Mouse (Mus musculus) forebrain, embryonic 11.5 days (tissue): ENCODE results near the gene Prkcd. TPM values are rescaled to one million over a fixed set of nuclear protein-coding genes. Genes with fewer than 3 reads are reported as not detected.

ENCODE experiments used
- ATAC-seq: fragments of 200-750 bp; cut with Nextera tagmentation; replicated peaks from 2 replicates; pipeline ENCODE4 v1.8.0; 2017; ENCODE audit warnings: moderate TSS enrichment; ENCODE audit not compliant: low FRiP score
- DNase-seq: peaks from one replicate; pipeline ENCODE4 v3.0.0-alpha.2; 2017; ENCODE audit warnings: low spot score
- H3K27ac ChIP-seq: fragments of 300-500 bp; sonication (generic); 2 replicates; pipeline ENCODE4 v1.5.1; 2014; ENCODE audit warnings: low read depth, low read length
- H3K27me3 ChIP-seq: fragments of 300-500 bp; sonication (generic); 2 replicates; pipeline ENCODE4 v1.6.1; 2014; ENCODE audit warnings: mild to moderate bottlenecking, low read length, mixed read lengths; ENCODE audit not compliant: control insufficient read depth, insufficient read depth
- H3K36me3 ChIP-seq: fragments of 300-500 bp; sonication (generic); 2 replicates; pipeline ENCODE4 v1.6.1; 2014; ENCODE audit warnings: mild to moderate bottlenecking, low read length, moderate library complexity, mixed read lengths; ENCODE audit not compliant: control insufficient read depth, insufficient read depth
- H3K4me1 ChIP-seq: fragments of 300-500 bp; sonication (generic); replicated peaks from 2 replicates; pipeline ENCODE4 v1.6.1; 2014; ENCODE audit warnings: low read length, mixed read lengths; ENCODE audit not compliant: control insufficient read depth, insufficient read depth
- H3K4me2 ChIP-seq: fragments of 300-500 bp; sonication (generic); 2 replicates; pipeline ENCODE4 v1.6.1; 2014; ENCODE audit warnings: low read depth, mild to moderate bottlenecking, low read length, moderate library complexity, mixed read lengths; ENCODE audit not compliant: severe bottlenecking
- H3K4me3 ChIP-seq: fragments of 300-500 bp; sonication (generic); 2 replicates; pipeline ENCODE4 v1.5.1; 2014; ENCODE audit warnings: low read depth, low read length
- H3K9ac ChIP-seq: fragments of 300-500 bp; sonication (generic); 2 replicates; pipeline ENCODE4 v1.6.1; 2014; ENCODE audit warnings: low read length
- H3K9me3 ChIP-seq: fragments of 300-500 bp; sonication (generic); 2 replicates; pipeline ENCODE4 v1.6.1; 2016; ENCODE audit warnings: low read length, mixed read lengths; ENCODE audit not compliant: control insufficient read depth
- WGBS: fragments of 180-500 bp; shearing (Covaris S2); extraction: QIAGEN DNeasy Blood & Tissue Kit; methylation state at CpG from one replicate; pipeline ENCODE4 v1.1.7; 2014; 5-methylcytosine and 5-hydroxymethylcytosine counted together
- polyA plus RNA-seq: library from polyadenylated mRNA; unstranded; fragments of >200 nt; fragmentation: Nextera tagmentation; extraction: Ambion mirVana; gene quantifications from 2 replicates; pipeline ENCODE4 v1.2.1, GENCODE M21; 2014

The Prkcd gene
- polyA plus RNA-seq, 1 experiment from 2014 or later, result 26.2 TPM

DNA sequence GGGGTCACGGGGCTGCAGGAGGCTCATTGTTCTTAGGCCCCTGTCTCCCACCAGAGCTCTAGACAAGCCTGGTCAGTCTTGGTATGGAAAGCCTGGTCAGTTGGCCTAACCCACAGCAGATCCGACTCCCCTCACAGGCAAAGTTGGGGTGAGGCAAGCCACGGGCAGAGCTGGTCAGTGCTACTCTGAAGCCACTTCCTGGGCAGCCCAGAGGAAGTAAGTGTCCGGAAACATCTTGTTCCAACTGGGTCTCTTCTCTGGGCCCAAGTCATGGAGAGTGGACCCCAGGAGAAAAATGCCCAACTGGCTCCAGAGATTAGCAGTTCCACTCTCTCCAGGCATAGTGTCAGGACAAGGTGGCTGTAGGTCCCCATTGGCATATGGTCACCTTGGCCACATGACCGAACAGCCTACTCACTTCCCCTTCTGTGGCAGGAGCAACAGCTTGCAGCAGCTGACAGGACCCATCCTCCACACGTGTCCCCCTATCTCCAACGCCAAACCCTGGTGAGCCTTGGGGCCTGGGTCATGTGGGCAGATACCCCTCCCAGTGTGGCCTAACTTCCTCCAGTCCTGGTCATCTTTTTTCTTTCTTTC is 5.9 kb downstream of the Prkcd start:
- Histone ChIP-seq H3K4me3 (no peak overlapping the region), H3K27me3 (no peaks in the 10 kb centered on the region), H3K36me3 (no peaks in the 10 kb centered on the region), H3K4me1 (peaks cover 5% of the 10 kb centered on the region), H3K27ac (no peak overlapping the region), H3K9ac (no peak overlapping the region), H3K9me3 (no peaks in the 10 kb centered on the region), H3K4me2 (no peak overlapping the region)
- WGBS, result 85% methylated on average over 7 of the region's 7 CpGs
- ATAC-seq (no peak), DNase-seq (no peak)

DNA sequence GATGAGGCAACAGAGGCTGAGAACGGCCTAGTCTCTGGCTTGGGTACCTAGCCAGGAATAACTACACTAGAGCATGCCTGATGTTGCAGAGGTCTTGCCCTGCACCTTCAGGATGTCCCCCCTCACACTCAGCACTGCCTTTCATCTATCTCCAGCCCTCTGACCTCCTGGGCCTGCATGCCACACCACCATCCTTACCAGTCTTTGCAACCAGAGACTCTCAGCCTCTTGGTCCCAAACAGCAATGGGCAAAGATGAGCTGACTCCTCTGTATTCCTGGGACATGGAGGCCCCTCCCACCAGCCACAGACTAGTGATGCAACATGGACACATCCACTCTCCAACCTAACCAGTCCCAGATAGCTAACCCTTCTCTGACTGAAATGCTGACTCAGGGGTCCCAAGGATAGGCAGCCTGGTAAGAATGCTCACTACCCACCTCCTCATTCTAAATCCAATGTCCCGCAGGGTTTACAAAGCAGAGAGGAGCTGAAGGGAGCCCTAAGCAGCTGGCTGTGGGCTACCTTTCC is 7.2 kb downstream of the Prkcd start:
- Histone ChIP-seq H3K27me3 (no peaks in the 10 kb centered on the region), H3K9me3 (no peaks in the 10 kb centered on the region), H3K4me3 (no peak overlapping the region), H3K9ac (no peak overlapping the region), H3K27ac (no peak overlapping the region), H3K4me2 (no peak overlapping the region), H3K4me1 (no peaks in the 10 kb centered on the region), H3K36me3 (no peaks in the 10 kb centered on the region)
- DNase-seq, result no peak
- ATAC-seq, result no peak
- 90% methylated on average over 2 of the region's 2 CpGs for whole genome bisulfite sequencing

DNA sequence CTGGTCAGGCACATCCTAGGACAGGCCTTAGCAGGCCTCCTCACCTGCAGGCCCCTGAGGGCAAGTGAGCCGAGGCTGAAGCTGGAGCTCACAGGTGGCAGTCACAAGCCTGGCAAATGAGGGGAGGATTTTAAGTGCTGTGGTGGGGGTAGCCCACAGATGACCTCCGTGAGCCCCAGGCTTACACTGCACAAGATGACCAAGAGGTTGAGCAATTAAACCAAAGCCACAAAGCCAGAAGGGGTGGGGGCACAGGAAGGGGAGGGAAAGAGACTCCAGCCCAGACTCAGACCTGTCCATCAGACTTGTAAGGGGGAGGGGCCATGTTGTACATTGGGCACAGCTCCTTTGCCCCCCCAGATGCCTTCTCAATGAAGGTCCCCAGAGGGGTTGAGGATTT is 9.3 kb downstream of the Prkcd start:
- Histone ChIP-seq H3K4me2 (no peak overlapping the region), H3K27ac (no peak overlapping the region), H3K4me1 (no peaks in the 10 kb centered on the region), H3K36me3 (no peaks in the 10 kb centered on the region), H3K9me3 (no peaks in the 10 kb centered on the region), H3K9ac (no peak overlapping the region), H3K4me3 (no peak overlapping the region), H3K27me3 (no peaks in the 10 kb centered on the region)
- ATAC-seq, result no peak
- no peak for DNase-seq
- 82% methylated on average over 2 of the region's 2 CpGs for WGBS

DNA sequence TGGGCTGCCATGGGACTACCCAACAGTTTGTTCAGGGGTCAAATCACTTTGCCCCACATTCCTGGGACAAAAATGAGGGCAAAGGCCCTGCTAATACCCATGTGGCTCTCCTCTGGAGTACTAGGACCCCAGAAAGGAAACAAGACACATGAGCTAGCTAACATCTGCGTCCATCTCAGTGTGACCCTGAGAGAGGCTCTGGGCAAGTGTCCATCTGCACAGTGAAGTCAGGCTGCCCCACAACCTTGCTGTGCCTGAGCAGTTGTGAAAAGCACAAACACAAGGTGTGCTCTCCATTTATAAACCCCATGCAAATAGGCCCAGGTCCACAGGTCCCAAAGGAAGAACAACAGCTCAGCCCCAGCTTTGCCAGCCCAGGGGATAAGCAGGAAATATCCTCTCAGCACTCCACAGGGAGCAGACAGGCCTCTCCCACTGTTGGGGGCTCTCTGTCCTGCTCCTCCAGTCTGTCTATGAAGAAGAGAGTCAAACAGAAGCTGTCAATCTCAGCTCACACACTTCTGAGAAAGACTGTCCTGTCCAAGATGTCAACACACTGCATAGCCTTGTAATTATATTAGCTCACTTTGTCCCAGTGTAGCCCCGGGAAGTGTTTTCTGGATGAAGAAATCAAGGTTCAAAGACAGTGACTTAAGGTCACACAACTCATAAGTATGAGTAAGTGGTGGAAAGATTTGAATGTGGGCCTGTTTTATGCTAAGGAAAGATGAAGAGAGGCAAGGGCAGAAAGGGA is 12.9 kb downstream of the Prkcd start:
- no peak overlapping the region for H3K4me2 ChIP-seq
- no peak overlapping the region for H3K27ac ChIP-seq
- DNase-seq, result no peak
- no peaks in the 10 kb centered on the region for H3K27me3 ChIP-seq
- no peak overlapping the region for H3K4me3 ChIP-seq
- no peak overlapping the region for H3K9ac ChIP-seq
- H3K4me1 ChIP-seq, result no peaks in the 10 kb centered on the region
- H3K9me3 ChIP-seq, result no peaks in the 10 kb centered on the region
- no peak for ATAC-seq
- WGBS, result 81% methylated on average over 2 of the region's 2 CpGs
- H3K36me3 ChIP-seq, result no peaks in the 10 kb centered on the region

DNA sequence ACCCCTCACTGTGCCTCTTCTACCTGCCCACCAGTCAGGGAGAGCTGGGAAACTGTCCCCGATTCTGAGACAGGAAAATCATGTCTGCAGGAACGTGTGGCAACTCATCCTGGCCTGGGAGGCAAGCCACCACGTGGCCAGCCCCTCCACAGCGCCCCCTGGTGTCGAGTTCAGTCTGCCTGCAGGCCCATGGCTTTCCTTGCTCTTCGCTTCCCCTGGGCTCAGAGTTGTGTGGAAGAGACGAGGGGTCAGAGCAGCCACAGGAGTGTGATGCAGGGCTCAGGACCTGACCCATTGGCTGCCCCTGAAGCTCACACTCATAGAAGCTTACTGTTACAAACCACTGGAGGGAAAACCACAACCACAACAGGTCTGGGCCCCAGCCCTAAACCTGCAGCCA is 13.5 kb downstream of the Prkcd start:
- Histone ChIP-seq H3K4me3 (no peak overlapping the region), H3K4me1 (no peaks in the 10 kb centered on the region), H3K27ac (no peak overlapping the region), H3K9ac (no peak overlapping the region), H3K27me3 (no peaks in the 10 kb centered on the region), H3K36me3 (no peaks in the 10 kb centered on the region), H3K4me2 (no peak overlapping the region), H3K9me3 (no peaks in the 10 kb centered on the region)
- 16% methylated on average over 7 of the region's 7 CpGs for WGBS
- DNase-seq (peak; percentile 92), ATAC-seq (0 out of 2 replicates have a peak, but pooled peaks have one; percentile 7)

DNA sequence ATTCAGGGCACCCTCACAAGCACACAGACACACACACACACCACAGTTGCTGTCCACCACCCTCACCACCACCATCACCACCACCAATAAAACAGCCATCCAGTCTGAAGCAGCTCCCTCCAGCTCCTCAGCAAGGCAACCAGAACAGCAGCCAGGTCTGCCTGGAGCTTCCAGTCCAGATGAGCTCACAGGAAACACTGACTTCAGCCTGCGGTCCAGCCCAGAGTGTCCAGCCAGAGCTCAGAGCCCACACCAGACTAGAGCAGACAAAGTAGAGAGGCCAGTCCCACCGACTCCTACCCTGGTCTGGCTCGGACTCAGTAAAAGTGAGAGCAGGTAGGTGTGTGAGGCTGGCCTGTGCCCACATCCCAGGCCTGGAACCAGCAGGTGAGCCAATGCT is 15.1 kb downstream of the Prkcd start:
- no peaks in the 10 kb centered on the region for H3K27me3 ChIP-seq
- no peaks in the 10 kb centered on the region for H3K9me3 ChIP-seq
- ATAC-seq (no peak), DNase-seq (no peak)
- no peak overlapping the region for H3K4me3 ChIP-seq
- no peak overlapping the region for H3K27ac ChIP-seq
- no peak overlapping the region for H3K9ac ChIP-seq
- H3K36me3 ChIP-seq, result no peaks in the 10 kb centered on the region
- WGBS, result 89% methylated on average over 3 of the region's 3 CpGs
- no peak overlapping the region for H3K4me2 ChIP-seq
- no peaks in the 10 kb centered on the region for H3K4me1 ChIP-seq

DNA sequence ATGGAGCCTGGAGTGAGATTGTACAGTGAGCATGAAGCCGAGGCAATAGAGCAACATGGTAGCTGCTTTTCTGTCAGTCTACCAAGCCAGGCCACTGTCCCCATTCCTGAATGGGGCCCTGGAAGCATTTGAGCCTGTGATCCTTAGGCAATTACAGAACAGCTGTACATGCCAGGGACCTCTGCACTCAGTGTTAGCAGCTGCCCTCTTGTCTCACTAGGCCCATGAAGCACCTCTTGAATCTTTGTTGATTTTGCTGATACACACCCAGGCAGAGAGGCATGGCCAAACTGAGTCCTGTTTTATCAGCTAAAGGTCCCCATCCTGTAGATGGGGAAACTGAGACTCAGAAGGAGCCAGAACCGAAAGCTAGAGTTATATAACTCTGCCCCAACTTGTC is 15.7 kb downstream of the Prkcd start:
- H3K36me3 ChIP-seq, result no peaks in the 10 kb centered on the region
- H3K27me3 ChIP-seq, result no peaks in the 10 kb centered on the region
- no peak overlapping the region for H3K4me2 ChIP-seq
- WGBS, result 90% methylated on average over 2 of the region's 2 CpGs
- H3K4me3 ChIP-seq, result no peak overlapping the region
- no peak overlapping the region for H3K9ac ChIP-seq
- DNase-seq (no peak), ATAC-seq (no peak)
- no peak overlapping the region for H3K27ac ChIP-seq
- no peaks in the 10 kb centered on the region for H3K9me3 ChIP-seq
- no peaks in the 10 kb centered on the region for H3K4me1 ChIP-seq

DNA sequence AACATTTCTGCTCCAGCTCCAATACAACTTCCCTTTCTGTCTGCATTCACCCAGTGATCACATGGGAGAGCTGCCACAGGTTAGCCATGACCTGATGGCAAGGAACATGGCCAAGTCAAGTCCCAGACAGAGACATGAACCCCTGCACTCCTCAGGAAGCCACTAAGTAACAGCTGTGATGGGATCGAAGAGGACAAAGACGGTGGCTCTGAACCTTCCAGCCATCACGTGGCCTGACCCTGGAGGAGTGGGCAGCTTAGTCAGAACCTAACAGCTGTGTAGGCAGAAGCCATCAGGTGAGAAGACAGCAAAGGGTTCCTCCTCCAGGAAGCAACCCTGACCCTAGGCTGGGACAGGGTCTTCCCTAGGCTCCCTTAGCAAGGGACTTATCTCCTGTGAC is 16.5 kb downstream of the Prkcd start:
- H3K27ac ChIP-seq, result no peak overlapping the region

DNA sequence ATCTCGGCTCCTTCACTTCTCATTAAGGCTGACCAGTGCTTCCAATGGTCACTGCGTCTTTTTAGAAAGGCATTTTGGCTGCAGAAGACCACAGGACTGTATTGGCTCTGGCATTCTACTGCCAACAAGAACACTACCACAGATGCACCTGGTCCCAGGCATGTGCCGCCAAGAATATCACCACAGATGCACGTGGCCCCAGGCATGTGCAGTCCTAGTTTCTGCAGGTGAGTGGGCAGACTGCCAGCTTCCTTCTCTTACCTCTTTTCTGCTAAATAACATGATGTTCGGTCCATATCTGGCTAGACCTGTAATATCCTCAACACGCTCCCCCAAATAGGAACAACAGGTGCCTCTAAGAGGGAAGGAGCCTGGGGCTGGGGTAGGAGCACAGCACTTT is 17.8 kb downstream of the Prkcd start:
- no peak overlapping the region for H3K4me3 ChIP-seq
- H3K27ac ChIP-seq, result no peak overlapping the region
- H3K36me3 ChIP-seq, result no peaks in the 10 kb centered on the region
- no peak overlapping the region for H3K9ac ChIP-seq
- H3K4me2 ChIP-seq, result no peak overlapping the region
- H3K4me1 ChIP-seq, result no peaks in the 10 kb centered on the region
- no peaks in the 10 kb centered on the region for H3K27me3 ChIP-seq
- 87% methylated on average over 6 of the region's 6 CpGs for WGBS
- ATAC-seq, result no peak
- no peaks in the 10 kb centered on the region for H3K9me3 ChIP-seq
- no peak for DNase-seq

More for the DNA sequence above, 16.5 kb downstream of the Prkcd start:
- Histone ChIP-seq H3K9ac (no peak overlapping the region), H3K4me3 (no peak overlapping the region), H3K4me2 (no peak overlapping the region), H3K4me1 (no peaks in the 10 kb centered on the region), H3K9me3 (no peaks in the 10 kb centered on the region), H3K36me3 (no peaks in the 10 kb centered on the region), H3K27me3 (no peaks in the 10 kb centered on the region)
- DNase-seq, result no peak
- 87% methylated on average over 3 of the region's 3 CpGs for WGBS
- no peak for ATAC-seq
